Mouse (Mus musculus) 3T3-L1 (cell line): ENCODE measurements around the gene Axin2.
"Not testable (repeated sequence)": the region's sequence is repeated elsewhere in the genome, so short reads cannot be mapped to it uniquely, and the experiment has no call there.

Experiments
- DNase-seq: peaks from one replicate; pipeline ENCODE4 v3.0.0-alpha.2; 2015; ENCODE audit warnings: low read depth, low spot score

Axin2 gene

DNA sequence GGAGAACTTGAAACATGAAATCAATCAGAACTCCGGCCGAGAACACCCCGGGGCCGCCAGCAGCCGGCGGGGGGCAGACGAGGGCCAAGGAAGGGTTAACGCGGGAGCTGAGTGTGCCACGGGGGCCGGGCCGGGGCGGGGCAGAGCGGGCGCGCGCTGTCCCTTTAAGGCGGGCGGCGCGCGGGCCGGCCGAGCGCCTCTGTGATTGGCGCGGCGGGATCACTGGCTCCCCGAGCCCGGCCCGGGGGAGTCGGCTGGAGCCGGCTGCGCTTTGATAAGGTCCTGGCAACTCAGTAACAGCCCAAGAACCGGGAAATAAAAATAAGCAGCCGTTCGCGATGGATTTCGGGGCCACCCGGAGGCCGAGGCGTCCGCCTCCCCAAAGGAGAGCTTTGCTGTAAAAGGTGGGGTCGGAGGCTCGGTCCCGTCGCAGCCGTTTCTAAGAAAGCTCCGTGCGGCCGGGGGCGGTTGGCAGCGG is at the start of gene Axin2:
Gene Axin2 (plus strand): TSS at position 192 of the 478 bp plus-strand sequence.
- no peak for DNase-seq

DNA sequence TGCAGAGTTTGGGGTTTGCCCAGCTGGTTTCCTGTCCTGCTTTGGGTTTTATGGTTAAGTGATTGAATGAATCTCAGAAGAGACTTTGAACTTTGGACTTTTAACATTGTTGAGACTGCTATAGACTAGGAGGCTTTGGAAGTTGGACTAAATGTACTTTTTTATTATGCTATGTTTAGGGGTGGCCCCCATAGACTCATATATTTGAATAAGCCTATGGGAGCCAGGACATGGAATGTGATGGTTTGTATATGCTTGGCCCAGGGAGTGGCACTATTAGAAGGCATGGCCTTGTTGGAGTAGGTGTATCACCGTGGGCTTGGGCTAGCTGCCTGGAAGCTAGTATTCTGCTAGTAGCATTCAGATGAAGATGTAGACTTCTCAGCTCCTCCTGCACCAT is 48.9 kb upstream of the Axin2 start:
- DNase-seq, result not testable (repeated sequence)

DNA sequence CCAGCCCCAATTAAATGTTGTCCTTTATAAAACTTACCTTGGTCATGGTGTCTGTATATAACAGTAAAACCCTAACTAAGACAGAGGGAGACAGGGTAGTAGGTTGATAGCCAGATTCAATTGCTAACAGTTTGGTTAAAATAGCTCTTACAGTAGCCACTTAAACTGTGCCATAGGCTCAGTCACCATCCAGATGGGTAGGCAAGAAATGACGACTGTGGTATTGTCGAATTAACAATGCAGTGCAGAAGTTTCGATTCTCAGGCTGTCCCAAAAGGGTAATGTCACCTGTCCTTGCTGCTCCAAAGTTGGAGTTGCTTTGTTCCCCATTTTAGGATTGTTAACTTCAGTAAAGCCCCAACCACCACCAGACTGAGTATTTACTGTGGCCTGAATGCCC is 48.4 kb upstream of the Axin2 start:
- no peak for DNase-seq

DNA sequence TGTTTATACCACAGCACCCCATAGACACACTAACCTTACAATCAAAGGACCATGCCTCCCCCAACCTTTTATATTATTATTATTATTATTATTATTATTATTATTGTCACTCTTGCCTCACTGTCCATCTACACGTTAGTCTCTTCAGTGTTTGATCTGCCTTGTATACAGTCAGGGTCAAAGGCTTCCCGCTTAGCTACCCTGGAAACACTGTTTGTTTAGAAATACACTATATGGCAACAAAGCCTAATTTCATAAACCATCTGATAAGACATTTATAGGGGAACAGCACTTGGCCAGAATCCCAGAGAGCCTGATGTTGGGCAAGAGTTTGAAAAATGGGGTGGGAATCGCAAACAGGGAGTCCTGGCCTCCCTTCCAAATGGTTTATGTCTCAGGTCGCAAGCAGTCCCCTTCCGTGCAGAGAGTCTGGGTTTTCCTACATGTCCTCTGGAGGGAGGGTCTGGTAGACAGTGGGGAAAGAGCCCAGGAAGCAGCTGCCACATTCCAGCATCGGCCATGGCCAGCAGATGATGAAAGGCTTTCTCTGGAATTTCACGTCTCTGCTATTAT is 43.4 kb upstream of the Axin2 start:
- DNase-seq, result no peak

DNA sequence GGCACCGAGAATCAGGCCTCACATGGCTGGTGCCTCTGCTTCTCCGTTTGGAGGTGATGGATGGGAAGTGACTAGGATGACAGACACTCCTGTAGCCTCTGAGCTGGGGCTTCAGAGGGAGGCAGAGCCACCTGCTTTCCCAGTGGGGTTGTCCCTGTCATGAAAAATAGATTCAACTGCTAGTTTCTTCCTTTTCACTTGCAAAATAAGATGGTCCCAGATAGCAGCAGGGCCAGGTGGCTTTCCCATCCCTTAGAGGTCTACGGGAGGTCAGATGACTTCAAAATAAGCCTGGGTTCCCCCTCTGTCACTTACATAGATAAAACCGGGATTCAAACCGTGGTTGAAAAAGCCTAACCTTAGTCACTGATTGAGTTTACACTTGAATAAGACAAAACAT is 42.6 kb upstream of the Axin2 start:
- DNase-seq, result no peak

DNA sequence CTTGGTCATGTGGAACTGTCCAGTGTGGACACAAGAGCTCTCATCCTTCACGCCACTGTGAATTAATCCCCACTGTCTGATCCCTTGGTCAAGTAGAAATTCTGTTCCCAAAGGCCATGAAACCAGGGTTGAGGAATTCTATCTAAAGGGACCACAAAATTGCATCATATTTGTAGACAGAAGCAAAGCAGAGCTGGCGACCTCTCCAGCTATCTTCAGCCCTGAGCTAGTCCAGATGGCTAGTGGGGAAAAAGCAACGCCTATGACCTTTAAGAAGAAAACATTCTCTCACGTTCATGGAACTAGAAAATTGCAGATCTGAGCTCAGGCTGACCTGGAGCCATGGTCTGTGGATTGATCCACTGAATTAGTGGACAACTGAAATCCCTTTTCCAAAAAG is 39.6 kb upstream of the Axin2 start:
- DNase-seq, result no peak

DNA sequence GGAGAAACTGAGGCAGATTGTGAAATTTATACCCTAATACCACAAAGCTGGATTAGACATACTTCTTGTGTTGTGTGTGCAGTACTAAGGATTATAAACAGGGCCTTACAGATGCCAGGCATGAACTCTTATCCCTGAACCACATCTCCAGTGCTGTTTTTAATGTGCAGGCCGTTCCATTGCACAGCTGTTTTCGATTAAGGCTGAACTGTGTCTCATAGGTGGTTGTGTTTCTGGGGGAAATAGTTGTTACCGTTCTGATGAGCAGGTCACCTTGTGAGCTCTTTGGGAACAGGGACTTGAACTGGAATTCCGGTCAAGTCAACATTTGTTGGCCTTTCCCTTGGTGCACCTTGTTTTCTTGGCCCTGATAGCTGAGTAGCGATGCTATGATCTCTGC is 38.5 kb upstream of the Axin2 start:
- no peak for DNase-seq

DNA sequence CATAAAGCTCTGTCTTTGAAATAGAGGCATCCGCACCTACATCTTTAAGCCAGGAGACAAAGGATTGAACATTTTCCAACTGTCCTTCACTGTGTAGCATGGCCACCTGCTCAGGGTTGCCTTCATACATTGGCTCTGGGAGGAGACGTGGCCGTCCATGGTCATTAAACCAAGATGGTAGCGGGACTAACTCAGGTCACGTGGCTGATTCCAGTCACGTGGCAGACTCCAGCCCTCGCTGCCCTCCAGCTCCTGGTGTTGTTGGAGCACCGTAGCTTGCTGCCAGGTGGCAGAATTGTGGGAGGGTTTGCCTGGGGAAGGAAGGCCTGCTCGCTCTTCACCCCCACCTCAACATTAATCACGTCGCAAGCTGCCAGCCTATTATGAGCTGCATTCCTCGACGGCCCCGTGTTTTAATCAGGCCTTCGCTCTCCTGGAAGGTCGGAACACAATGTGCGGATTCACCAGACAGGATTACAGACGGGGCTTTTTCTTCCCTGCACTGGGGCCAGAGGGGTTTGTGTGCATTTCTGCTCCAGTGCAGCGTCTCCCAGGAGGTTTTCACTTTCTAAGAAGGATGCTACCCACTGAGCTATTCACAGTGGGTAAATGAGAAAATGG is 34.8 kb upstream of the Axin2 start:
- no peak for DNase-seq

DNA sequence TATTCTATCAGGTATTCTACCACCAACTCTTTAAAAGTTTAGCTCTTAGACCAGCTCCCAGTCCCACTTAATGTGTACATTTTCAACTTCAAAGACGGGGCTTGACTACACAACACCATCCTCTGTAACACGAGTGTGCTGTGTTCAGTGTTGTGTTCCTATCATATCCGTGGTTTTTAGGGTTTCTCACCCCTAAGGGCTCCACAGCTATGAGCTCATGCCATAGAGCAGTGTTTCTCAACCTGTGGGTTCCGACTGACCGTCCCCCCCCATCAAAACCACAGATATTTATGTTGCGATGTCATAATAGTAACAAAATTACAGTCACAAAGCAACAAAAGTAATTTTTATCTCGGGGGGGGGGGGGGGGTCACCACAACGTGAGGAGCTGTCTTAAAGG is 34.1 kb upstream of the Axin2 start:
- DNase-seq, result no peak

DNA sequence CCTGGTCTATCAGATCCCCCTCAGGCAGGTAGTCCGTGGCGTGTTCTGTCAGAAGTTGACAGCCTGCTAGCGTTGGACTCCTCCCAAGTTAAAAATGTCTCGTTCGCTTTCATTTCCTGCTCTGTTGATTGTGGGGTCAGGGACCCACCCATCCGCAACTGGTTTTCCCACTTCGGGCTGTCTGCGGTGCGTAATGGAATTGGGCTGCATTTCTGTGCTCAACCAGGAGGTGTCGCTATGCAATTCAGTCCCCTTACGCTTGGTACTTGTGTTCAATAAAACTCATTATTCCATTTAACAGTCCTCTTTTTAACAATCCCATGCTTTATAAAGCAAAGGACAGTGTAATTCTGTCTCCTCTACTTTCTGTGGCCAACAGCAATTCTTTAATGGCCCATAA is 31.0 kb upstream of the Axin2 start:
- no peak for DNase-seq

DNA sequence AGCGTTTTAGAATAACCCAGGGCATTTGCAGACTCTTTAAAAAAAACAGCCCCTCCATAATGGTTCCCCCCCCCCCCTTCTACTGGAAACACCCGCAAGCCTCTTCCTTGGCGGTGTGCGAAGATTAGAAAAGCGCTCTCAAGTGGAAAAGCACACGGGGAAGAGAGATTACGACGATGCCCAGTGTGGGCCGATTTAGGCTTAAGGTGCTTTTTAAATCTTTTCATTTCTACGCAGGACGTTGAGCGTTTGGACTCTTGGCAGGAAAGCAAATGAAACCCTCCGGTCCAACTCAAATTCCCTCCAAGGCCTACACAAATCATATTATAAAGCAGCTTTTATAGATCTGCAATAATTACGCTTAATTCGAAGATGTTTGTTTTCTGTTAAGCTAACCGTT is 29.6 kb upstream of the Axin2 start:
- DNase-seq, result no peak

DNA sequence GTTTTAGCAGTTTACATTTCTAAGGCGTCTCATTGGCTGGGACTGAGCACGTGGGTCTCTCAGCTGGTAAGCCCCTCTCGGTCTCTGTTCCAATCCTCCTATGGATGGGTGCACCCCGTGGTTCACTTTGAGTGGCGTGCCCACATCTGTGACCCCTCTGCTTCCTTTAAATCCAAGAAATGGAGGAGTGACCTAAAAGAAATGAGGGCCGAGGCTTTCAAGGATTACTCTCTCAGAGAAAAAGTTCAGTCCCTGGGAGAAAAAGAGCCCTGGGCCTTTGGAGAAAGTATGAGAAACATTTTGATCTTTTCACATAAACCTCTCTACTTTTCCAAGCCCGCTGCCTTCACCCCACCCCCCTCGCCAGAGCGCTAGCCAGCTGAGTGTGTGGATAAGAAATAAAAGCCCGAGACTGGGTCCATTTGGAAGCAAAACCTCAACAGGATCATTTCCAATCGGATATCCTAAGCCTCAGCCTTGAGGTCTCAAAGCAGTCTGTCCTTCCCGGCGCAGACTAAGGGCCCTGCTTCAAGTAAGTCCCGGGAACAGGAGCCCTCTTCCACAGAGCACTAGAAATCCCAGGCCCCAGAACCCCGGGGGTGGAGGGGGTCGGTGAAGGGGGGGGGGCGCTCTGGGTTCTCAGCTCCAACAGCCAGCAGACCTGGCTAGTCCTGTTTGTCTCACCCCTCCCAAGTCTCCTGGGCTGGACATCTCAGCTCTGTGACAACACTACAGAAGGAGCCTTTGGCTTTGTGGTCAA is 28.9 kb upstream of the Axin2 start:
- no peak for DNase-seq

DNA sequence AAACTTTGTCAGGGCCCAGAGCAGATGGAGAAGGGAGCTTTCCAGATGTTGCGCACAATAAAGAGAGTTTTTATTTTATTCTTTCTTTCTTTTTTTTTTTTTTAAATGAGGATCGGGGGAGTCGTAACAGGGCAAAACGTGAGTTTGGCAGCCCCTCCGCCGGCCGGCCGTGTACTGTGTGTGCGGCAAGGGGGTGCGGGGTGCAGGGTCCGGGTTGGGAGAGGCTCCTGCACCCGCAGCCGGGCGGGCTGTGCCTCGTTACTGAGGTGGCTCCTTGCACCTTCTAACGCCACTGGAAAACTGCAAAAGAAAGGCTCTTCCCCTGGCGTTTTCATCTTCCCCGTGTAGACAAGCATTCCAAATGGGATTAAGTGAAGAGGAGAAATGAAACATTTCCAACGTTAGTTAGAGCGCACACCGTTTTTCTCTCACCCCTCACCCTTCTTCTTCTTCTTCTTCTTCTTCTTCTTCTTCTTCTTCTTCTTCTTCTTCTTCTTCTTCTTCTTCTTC is 28.2 kb upstream of the Axin2 start:
- no peak for DNase-seq

DNA sequence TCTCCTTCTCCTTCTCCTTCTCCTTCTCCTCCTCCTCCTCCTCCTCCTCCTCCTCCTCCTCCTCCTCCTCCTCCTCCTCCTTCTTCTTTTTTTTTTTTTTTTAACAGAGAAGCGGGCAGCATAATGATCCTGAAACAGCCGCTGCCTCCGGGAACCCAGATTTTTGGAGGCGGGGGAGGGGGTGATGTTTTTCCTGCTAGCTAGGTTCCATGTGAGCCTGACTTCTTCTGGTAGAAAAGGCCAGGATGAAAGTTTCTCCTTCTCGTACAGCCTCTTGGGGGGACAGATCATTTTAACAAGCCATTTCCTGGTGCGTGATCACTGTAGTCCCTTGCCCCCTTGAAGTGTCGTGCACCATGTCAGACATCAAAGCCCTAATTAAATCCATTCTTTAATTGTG is 27.7 kb upstream of the Axin2 start:
- no peak for DNase-seq

DNA sequence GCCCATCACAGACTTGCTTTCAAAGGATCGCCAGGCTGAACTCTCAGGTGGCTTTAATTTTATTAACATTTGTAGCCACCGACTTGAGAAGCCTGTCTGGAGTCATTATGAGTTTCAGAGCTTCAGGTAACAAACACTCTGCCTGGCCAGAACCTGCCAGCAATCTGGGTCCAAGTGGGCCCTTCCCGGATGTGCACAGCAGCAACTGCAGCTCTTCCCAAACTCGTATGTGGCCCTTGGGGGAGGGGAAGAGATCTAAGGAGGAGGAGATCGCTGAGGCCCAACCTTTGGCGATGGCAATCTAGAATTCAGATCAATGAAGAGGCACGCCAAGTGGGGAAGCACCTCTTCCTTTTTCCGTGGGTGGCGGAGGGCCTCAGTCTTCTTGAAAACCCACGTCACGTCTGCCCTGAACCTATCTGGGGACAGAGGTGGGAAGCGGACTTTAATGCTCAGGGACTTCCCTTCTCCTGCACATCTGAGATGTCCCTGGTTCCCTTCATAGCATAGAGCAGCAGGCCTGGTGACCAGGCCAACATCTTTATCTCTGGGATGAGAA is 26.8 kb upstream of the Axin2 start:
- no peak for DNase-seq

DNA sequence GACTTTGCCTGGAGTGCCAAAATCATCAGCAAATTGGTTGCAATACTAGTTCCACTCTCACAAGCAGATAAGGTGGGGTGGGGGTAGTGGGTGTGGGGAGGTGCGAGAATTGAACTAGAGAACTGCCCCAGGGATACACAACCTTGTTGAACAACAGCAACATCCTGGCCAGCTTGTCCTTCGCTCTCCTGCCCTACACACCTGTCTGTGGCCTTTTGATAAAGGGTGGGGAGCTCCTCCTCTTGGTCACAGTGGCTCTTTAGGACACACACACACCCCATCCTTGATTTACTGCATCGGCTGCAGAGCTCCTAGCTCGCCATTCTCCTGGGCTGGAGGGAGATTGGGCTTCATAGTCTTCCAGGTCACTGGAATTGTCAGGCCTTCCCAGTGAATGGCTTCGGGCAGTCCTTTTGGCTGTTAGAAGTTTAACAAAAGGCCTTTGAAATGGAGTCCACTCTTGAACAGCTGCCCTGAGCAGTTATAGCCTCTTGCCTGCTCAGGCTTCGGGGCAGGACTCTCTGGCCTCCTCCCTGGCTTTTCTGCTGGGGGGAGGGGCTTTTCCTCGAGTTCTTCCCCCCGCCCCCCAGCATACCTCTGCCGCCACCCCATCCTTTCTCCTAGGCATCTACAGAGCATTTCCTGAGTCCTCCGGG is 26.2 kb upstream of the Axin2 start:
- no peak for DNase-seq

DNA sequence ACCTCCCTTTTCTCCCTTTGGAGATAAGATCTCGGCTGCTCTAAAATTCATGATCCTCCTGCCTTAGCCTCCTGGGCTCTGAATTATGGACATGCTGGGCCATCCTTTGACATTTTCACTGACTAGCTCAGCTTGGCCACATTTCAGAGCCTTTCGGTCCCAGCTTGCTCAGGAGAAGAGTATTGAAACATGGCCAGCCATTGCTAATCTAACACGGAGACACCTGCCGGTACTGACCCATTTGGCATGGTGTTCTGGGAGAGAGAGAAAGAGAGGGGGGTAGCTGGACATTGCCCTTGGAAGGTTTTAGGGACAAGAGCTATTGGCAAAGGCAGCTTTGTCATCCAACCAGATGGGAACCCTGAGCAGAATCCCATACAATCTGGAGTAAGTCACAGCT is 23.1 kb upstream of the Axin2 start:
- DNase-seq, result no peak

DNA sequence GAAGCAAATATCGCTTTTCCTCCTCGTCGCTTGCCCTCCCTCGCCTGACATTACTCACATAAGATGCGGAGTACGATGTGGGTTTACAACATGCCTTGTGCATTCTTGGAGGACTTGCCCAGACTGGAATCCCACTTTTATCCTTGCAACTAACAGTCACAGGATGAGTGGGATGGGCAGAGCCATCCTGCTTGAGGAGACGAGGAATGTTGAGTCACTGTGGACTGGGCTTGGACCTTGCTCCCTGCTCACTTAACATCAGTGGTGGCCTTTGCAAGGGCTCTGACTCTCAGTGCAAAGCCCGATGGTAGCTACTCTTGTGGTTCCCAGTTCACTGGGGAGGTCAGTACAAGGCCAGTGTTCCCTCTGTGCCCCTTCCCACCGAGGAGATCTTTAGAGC is 22.1 kb upstream of the Axin2 start:
- no peak for DNase-seq

DNA sequence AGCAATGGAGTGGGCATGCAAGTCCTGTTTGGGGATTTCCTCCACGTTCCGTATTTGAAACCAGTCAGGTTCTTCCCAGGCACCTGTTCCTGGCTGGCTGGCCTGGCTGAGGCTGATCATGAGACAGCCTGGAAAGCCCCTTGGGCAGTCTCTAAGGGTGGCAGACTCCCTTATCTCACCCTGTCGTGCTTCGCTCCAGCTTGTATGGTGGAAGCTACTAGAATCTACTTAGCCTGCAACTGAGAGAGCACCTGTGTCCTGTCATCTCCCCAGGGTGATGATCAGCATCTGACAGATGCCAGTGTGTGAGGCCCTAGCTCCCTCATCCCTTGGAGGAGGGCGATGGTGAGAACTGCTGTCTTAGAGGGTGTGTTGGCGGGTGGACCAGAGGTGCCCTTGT is 21.7 kb upstream of the Axin2 start:
- DNase-seq, result no peak

DNA sequence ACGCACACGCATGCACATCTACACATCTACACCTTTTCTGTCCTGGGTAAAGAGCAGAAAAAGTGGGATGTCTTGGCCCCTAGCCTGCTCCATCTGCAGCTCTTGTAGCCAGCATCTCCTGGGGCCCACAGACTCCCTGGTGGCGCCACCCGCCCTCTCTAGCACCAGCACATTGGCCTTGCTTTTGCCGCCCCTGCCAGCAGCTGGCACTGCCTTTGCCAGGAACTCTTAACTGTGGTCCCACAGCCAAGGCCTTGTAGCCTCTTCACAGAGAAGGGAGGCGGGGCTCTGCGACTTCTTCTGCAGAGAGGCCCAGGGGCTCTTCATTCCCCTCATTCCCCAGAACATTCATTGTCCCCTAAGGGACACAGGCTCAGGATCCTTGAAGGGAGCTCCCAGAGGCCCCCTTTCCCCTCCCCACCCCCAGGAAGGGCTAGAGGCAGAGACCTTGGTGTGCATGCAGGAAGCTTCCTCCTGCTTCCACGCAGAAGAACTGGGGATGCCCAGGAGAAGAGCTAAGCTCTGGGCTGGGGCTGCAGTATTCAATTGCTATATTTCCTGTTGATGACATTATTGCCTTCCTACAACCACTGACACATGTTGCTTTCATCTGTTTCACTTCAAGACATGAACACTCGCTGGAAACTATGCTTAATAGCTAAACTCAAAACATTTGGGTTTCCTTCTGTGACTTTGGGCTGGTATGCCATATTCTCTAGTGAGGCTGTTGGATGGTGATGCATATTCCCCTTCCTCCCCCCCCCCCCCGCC is 19.2 kb upstream of the Axin2 start:
- no peak for DNase-seq

DNA sequence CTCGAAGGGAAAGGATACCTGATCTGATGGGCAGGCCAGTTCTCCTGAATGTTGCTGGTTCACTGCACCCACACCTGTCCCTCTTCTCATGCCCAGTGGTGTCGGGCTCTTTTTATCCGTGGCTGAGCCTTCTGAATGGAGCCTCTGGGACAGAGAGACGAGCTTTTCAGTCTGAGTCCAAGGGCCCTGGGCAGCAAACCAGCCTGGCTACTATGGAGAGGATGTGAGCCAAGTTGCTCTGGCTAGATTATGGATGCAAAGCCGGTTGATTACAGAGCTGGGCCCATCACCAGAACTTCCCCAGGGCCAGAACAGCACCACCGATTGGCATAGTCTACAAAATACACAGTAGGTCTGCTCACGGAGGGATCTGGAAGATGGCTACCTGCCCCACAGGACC is 18.5 kb upstream of the Axin2 start:
- DNase-seq, result no peak
